Mouse (Mus musculus): ENCODE results near the gene Kcnmb2.

The Kcnmb2 gene

GRCm38 (mm10) chr3:32012205-32012931 is 110.1 kb downstream of the Kcnmb2 start:
- DNase-seq (ENCODE audit: low read depth in 1 of 2, low spot score in 2 of 2), result no peak

- no peak for DNase-seq (ENCODE audit: low read depth in 1 of 2, low spot score in 2 of 2)
Measured at GRCm38 (mm10) chr3:32020981-32021380, 118.7 kb downstream of the Kcnmb2 start.

GRCm38 (mm10) chr3:32029375-32030050 is 127.2 kb downstream of the Kcnmb2 start:
- no peak for DNase-seq (ENCODE audit: low read depth in 1 of 2, low spot score in 2 of 2)

- DNase-seq (ENCODE audit: low read depth in 1 of 2, low spot score in 2 of 2), result no peak
Measured at GRCm38 (mm10) chr3:32032381-32032780, 130.1 kb downstream of the Kcnmb2 start.

- DNase-seq (ENCODE audit: low read depth in 1 of 2, low spot score in 2 of 2), result no peak
Measured at GRCm38 (mm10) chr3:32043814-32044213, 141.5 kb downstream of the Kcnmb2 start.

- no peak for DNase-seq (ENCODE audit: low read depth in 1 of 2, low spot score in 2 of 2)
Measured at GRCm38 (mm10) chr3:32048777-32049176, 146.5 kb downstream of the Kcnmb2 start.

- DNase-seq (ENCODE audit: low read depth in 1 of 2, low spot score in 2 of 2), result no peak
Measured at GRCm38 (mm10) chr3:32052596-32052995, 150.3 kb downstream of the Kcnmb2 start.

- DNase-seq (ENCODE audit: low read depth in 1 of 2, low spot score in 2 of 2), result no peak
Measured at GRCm38 (mm10) chr3:32053610-32054241, 151.4 kb downstream of the Kcnmb2 start.

- no peak for DNase-seq (ENCODE audit: low read depth in 1 of 2, low spot score in 2 of 2)
Measured at GRCm38 (mm10) chr3:32059888-32060656, 157.8 kb downstream of the Kcnmb2 start.

- DNase-seq (ENCODE audit: low read depth in 1 of 2, low spot score in 2 of 2), result no peak
Measured at GRCm38 (mm10) chr3:32062685-32063084, 160.4 kb downstream of the Kcnmb2 start.

- DNase-seq (ENCODE audit: low read depth in 1 of 2, low spot score in 2 of 2), result no peak
Measured at GRCm38 (mm10) chr3:32063312-32063711, 161.0 kb downstream of the Kcnmb2 start.

- no peak for DNase-seq (ENCODE audit: low read depth in 1 of 2, low spot score in 2 of 2)
Measured at GRCm38 (mm10) chr3:32067004-32067935, 165.0 kb downstream of the Kcnmb2 start.

- DNase-seq (ENCODE audit: low read depth in 1 of 2, low spot score in 2 of 2), result no peak
Measured at GRCm38 (mm10) chr3:32073881-32074280, 171.6 kb downstream of the Kcnmb2 start.

GRCm38 (mm10) chr3:32088762-32089161 is 186.5 kb downstream of the Kcnmb2 start:
- DNase-seq (ENCODE audit: low read depth in 1 of 2, low spot score in 2 of 2), result no peak

- no peak for DNase-seq (ENCODE audit: low read depth in 1 of 2, low spot score in 2 of 2)
Measured at GRCm38 (mm10) chr3:32101391-32101790, 199.1 kb downstream of the Kcnmb2 start.

- DNase-seq (ENCODE audit: low read depth in 1 of 2, low spot score in 2 of 2), result no peak
Measured at GRCm38 (mm10) chr3:32119851-32120250, 217.5 kb downstream of the Kcnmb2 start.

- no peak for DNase-seq (ENCODE audit: low read depth in 1 of 2, low spot score in 2 of 2)
Measured at GRCm38 (mm10) chr3:32121731-32122130, 219.4 kb downstream of the Kcnmb2 start.

GRCm38 (mm10) chr3:32125431-32125830 is 223.1 kb downstream of the Kcnmb2 start:
- DNase-seq (ENCODE audit: low read depth in 1 of 2, low spot score in 2 of 2), result no peak

- no peak for DNase-seq (ENCODE audit: low read depth in 1 of 2, low spot score in 2 of 2)
Measured at GRCm38 (mm10) chr3:32128391-32128790, 226.1 kb downstream of the Kcnmb2 start.

- DNase-seq (ENCODE audit: low read depth in 1 of 2, low spot score in 2 of 2), result no peak
Measured at GRCm38 (mm10) chr3:32130696-32131095, 228.4 kb downstream of the Kcnmb2 start.

Measured in monocyte, adult 2 months (primary cell).